Mouse (Mus musculus) megakaryocyte-erythroid progenitor cell, adult 5-6 weeks (primary cell): ENCODE measurements around the gene Josd1. TPM values are rescaled to one million over a fixed set of nuclear protein-coding genes. Genes with fewer than 3 reads are reported as not detected.

Experiments
- ATAC-seq: replicated peaks from 2 replicates; pipeline ENCODE4 v1.8.0; 2016; ENCODE audit warnings: mild to moderate bottlenecking, inconsistent platforms; ENCODE audit not compliant: severe bottlenecking, poor library complexity, low FRiP score, low TSS enrichment
- total RNA-seq, 2 experiments: library from RNA; stranded (forward) in 1 of 2; stranded (reverse) in 1 of 2; fragments of 200-1000, 215-1000 nt in 1 of 2; fragments of >200 nt in 1 of 2; fragmentation: Nextera tagmentation in 1 of 2; gene quantifications; 2 replicates each; pipeline ENCODE4 v1.2.3; 2014 to 2017

Gene Josd1
- total RNA-seq, 2 experiments from 2014 or later = 49.8 to 59.8 TPM

DNA sequence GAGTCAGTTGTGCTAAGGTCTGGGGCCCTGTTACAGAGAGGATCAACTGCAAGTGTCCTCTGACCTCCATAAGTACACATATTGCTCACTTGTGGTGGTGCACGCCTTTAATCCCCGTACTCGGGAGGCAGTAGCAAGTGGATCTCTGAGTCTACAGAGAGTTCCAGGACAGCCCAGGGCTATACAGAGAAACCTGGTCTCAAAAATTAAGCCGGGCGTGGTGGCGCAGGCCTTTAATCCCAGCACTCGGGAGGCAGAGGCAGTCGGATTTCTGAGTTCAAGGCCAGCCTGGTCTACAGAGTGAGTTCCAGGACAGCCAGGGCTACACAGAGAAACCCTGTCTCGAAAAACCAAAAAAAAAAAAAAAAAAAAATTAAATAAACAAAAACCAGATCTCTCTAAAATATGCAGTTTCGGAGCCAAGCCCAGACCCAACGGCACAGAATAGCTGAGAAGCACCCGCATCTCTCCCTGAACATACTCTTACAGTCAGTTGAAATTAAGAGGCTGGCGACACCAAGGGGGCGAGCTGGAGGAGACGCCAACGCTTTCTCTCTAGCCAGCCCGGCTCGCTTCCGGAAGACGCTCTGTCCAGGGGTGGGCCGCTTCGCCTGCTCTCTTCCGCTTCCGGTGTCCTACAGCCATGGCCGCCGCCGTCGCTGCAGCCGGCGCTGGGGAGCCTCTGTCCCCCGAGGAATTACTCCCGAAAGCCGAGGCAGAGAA lies 17.3 kb downstream of the Josd1 start, which contains the start of gene Tomm22:
Gene Tomm22, plus strand, starts transcription at position 613 of the 723 bp plus-strand sequence.
- ATAC-seq = peak; percentile 94

DNA sequence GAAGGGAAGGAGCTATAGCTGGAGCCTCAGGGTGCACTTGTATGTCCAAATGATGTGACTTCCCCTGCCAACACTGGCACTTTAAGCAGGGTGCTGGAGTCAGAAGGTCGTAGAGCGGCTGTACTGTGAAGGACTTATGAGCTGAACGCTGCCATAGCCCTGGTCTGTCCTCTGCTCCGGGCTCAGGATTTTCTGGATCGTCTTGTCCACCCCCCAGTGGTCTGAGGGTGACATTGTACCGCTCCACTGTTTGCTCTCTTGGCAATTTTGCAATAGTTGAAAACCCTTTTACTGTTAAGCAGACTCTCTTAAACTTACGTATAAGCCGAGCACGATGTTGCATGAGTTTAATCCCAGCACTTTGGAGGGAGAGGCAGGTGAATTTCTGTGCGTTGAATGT lies 18.5 kb downstream of the Josd1 start:
- no peak for ATAC-seq

DNA sequence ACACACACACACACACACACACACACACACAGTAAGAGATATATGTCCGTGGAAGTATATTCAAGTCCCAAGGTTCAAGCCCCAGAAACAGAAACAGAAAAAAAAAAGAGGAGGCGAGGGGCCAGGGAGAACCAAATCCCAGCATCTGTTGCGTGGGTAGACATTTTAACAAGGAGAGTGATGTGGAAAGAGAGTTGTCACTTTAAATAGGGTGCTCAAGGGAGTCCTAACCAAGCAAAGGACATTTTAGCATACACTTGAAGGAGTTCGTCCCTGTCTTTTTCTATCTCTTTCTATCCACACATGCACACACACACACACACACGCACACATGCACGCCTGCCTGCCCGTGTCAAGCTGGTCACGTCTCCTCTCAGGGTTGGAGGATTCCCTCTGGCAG lies 23.1 kb downstream of the Josd1 start:
- no peak for ATAC-seq

DNA sequence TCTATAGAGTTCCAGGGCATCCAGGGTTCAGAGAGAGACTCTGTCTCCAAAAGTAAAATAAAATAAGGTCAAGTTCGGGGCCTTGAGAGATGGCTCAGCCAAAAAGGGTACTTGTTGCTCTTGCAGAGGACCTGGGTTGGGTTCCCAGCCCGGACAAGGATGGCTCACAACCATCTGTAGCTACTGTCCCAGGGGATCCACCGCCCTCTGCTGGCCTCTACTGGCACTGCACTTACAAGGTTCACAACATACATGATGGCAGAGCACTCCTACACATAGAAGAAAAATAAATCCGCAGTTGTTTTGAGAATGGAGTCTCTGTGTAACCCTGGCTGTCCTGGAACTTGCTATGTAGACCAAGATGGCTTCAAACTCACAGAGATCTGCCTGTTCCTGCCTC lies 25.9 kb downstream of the Josd1 start:
- ATAC-seq = no peak

DNA sequence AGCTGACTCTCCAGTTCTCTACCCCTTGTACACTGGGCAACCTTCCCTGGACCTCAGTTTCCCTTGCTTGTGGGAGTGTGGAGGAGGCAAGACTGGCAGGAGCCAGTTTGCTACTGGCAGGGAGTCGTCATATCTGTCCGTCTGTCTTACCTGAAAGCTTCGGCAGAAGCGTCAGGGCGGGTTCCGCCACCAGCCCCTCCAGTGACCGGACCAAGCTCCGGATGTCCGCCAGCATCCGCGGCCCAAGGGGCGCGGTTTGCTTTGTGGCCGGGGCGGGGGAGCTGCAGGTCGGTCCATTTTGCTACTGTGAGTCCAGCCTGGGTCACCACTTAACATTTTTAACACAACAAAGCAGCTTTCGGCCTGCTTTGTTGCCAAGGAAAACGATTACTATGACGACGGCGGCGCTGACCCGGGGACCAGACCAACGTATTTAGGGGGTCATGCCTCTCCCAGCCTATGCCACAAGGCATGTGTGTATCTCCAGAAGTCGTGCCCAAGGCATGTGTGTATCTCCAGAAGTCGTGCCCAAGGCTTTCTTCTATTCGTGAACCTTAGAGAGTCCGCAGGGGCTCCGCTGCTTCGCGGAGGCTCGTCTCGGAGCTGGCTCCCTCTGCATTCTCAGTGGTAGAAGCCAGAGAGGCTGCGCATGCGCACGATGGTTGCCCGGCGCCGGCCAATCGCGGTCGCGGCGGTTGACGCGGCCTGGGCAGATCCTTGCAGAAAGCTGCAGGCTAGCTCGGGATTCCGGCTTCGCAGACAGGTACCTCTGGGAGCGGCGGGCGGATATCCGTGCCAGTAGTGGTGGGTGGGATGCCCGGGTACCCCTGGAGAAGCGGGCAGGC lies 29.0 kb downstream of the Josd1 start, which contains the start of the genes Fam227a and Cby1:
Gene Fam227a, minus strand, starts transcription at position 426 of the 845 bp plus-strand sequence.
Gene Cby1, plus strand, starts transcription at position 669 of the 845 bp plus-strand sequence.
- ATAC-seq = peak; percentile 89

DNA sequence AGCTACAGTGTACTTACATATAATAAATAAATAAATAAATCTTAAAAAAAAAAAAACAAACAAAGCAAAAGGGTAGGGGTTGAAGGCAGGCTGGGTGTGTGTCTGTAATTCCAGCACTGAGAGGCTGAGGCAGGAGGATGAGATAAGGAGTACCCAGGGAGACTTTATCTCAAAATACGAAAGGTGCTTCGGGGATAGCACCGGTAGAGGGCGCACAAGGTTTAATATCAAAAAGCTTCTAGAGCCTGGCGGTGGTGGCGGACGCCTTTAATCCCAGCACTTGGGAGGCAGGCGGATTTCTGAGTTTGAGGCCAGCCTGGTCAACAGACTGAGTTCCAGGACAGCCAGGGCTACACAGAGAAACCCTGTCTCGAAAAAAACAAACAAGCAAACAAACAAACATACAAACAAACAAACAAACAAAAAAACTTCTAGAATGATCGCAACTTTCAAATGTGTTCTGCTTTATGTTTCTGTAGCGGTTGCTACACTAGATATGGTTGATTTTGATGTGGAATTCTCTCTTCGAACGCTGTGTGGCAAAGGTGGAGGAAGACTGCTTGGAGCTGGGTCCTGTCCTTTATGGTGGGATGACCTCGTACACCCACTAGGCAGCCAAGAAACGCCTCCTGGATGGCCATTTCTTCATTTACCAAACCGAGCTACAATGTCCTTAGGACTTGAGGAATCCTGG lies 29.7 kb downstream of the Josd1 start:
- ATAC-seq = peak; percentile 62

DNA sequence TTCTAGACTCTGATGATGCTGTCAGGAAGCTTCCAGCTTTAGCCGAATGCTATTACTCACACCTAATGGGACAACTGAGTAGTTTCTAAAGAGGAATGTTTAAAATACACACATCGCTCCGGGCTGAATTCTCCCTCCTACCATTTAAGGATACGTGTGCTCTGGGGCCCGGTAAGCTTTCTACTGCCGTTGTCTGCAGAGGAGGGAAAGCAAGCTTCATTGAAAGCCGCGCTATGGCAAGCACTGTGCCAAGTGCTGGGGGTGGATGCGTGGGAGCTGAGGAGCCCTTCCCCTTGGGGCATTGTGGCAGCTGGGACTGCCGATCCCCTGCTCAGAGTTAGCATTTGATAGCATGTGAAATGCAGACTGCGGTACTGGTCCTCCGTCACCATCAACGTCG lies 31.3 kb downstream of the Josd1 start:
- ATAC-seq = no peak

DNA sequence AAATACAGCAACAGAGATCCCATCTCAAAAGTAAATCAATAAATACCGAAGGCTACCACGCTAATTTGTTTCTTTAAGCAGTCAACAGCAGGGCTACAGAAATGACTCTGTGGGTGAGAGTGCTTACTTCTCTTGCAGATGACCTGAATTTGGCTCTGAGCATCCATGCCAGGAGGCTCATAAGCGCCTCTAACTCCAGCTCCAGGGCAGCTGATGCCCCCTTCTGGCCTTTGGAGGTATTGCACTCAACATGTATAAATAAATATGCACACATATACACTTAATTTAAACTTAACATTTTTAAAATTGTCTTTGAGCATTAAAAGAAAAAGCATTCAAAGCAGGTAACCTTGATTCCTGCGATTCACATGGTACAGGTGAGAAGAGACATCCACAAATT lies 36.2 kb downstream of the Josd1 start:
- no peak for ATAC-seq

DNA sequence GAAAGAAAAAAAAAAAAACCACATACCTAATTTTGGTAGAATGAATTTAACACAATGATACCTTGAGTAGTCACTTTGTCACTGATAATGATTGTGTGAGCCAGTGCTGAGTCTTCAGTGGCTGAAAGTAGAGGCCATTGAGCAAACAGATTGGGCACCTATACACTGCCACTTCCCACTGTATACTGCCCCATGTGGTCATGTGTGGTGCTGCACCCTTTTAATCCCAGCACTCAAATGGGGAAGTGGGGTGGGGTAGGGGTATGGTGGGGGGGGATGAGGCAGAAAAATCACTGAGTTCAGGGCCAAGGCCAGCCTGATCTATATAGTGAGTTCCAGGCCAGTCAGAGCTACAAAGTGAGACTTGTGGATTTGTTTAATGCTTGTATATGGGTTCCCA lies 37.1 kb downstream of the Josd1 start:
- 0 out of 2 replicates have a peak, but pooled peaks have one; percentile 41 for ATAC-seq

DNA sequence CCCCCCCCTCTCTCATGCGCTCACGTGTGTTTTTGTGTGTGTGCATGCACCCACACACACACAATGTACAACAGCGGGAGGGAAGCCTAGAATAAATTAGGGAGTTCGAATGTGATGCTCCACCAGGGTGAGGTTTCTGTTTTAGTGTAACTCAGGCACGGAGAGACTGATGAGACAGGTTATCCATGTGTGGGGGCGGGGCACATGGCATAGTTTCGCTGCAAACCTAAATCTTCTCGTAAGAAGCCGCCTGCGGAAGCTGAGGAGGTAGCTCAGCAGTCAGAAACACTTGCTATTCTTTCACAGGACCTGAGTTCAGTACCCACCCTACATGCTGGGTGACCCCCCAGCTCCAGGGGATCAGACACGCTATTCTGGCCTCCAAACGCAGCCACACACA lies 39.6 kb downstream of the Josd1 start:
- no peak for ATAC-seq

DNA sequence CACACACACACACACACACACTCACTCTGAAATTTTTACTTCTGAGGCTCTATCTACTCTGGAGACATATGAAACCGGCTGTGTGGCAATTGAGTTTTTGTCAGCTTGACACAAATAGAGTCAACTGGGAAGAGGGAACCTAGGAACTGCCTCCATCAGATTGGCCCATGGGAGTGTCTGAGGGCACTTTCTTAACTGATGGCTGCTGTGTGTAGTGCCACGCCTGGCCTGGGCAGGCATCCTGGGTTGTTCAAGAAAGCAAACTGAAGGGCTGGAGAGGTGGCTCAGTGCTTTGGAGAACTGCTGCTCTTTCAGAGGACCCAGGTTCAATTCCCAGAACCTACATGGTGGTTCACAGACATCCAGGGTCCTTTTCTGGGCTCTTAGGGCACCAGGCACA lies 42.2 kb downstream of the Josd1 start:
- ATAC-seq = peak; percentile 68

DNA sequence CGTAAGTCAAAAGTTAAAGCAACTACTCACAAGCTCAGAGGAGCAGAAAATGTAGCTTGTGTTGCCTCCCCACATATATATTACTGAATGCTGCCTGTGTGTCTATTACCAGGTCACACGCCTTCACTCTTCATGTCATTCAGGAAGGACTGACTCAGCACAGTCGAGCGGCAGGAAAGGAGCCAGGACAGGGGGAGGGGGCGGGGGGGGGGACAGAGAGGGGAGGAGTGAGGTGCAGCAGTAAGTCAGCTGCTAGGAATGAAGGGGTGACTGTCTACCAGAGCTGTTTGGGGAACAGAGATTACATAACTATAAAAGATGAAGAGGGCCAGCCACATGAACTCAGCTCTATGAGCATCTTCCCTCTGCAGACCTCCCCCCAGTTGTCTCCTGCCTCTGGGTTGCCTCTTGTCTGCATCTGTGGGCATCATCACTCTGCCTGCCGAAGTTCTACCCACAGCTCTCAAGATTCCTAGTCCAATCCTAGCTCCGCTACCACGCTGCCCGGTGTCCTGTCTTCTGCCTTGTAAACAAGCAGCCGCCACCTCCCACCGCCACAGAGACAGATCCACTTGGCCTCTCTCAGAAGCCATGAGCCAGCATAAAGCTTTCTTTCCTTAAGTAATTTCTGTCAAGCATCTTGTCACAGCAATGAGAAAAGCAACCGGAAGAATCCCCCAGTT lies 46.4 kb downstream of the Josd1 start:
- no peak for ATAC-seq

DNA sequence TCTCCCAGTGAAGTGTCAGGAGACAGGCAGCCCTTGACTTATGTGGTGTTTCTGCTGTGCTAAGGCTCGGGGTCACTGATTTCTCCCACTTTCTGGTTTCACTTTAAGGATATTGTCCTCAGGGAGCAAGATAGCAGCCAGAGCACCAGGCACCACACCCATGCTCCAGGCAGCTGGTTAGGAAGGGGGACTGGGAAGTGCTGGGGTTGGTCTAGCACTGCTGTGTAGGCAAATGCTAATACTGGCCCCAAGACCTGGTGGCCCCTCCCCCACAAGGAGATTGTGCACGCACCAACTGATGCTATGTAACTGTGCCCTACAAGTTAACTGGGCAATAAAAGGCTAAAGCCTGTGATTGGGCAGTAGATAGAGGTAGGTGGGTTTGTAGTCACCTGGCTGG lies 57.2 kb downstream of the Josd1 start:
- ATAC-seq = no peak

Other genes starting within 250 kb of the Josd1 start
- gene Csnk1e, start 232.4 kb downstream of the Josd1 start, total RNA-seq (2014; fragmentation: Nextera tagmentation) = 48.5 and 52.0 TPM in 2 replicates
- gene Csnk1e, start 232.4 kb downstream of the Josd1 start, total RNA-seq (2017) = 30.5 and 40.8 TPM in 2 replicates
- gene Kcnj4, start 182.7 kb downstream of the Josd1 start, total RNA-seq (2014; fragmentation: Nextera tagmentation) = not detected in 2 replicates
- gene Kcnj4, start 182.7 kb downstream of the Josd1 start, total RNA-seq (2017) = not detected in 2 replicates
- not detected in 2 replicates for gene Kdelr3, start 171.5 kb downstream of the Josd1 start, total RNA-seq (2014; fragmentation: Nextera tagmentation)
- gene Kdelr3, start 171.5 kb downstream of the Josd1 start, total RNA-seq (2017) = not detected in 2 replicates
- 157 and 184 TPM in 2 replicates for gene Ddx17, start 141.2 kb downstream of the Josd1 start, total RNA-seq (2014; fragmentation: Nextera tagmentation)
- gene Ddx17, start 141.2 kb downstream of the Josd1 start, total RNA-seq (2017) = 128 and 171 TPM in 2 replicates
- not detected in 2 replicates for gene Dmc1, start 82.8 kb downstream of the Josd1 start, total RNA-seq (2014; fragmentation: Nextera tagmentation)
- gene Dmc1, start 82.8 kb downstream of the Josd1 start, total RNA-seq (2017) = 1.2 TPM in 1 of 2 replicates, not detected in the other
- gene Fam227a, start 29.0 kb downstream of the Josd1 start, total RNA-seq (2014; fragmentation: Nextera tagmentation) = 1.1 and 11.4 TPM in 2 replicates
- 2.2 TPM in 1 of 2 replicates, not detected in the other for gene Fam227a, start 29.0 kb downstream of the Josd1 start, total RNA-seq (2017)
- 18.3 and 32.9 TPM in 2 replicates for gene Cby1, start 28.7 kb downstream of the Josd1 start, total RNA-seq (2014; fragmentation: Nextera tagmentation)
- gene Cby1, start 28.7 kb downstream of the Josd1 start, total RNA-seq (2017) = 57.0 and 65.7 TPM in 2 replicates
- 195 and 205 TPM in 2 replicates for gene Tomm22, start 17.1 kb downstream of the Josd1 start, total RNA-seq (2014; fragmentation: Nextera tagmentation)
- gene Tomm22, start 17.1 kb downstream of the Josd1 start, total RNA-seq (2017) = 85.4 and 108 TPM in 2 replicates
- 73.3 and 79.3 TPM in 2 replicates for gene Gtpbp1, start 2.9 kb upstream of the Josd1 start, total RNA-seq (2014; fragmentation: Nextera tagmentation)
- gene Gtpbp1, start 2.9 kb upstream of the Josd1 start, total RNA-seq (2017) = 99.5 and 126 TPM in 2 replicates
- gene Sun2, start 54.6 kb upstream of the Josd1 start, total RNA-seq (2014; fragmentation: Nextera tagmentation) = 9.9 and 11.8 TPM in 2 replicates
- 13.9 and 15.2 TPM in 2 replicates for gene Sun2, start 54.6 kb upstream of the Josd1 start, total RNA-seq (2017)
- 13.2 and 13.5 TPM in 2 replicates for gene Dnal4, start 89.9 kb upstream of the Josd1 start, total RNA-seq (2014; fragmentation: Nextera tagmentation)
- 7.6 and 10.0 TPM in 2 replicates for gene Dnal4, start 89.9 kb upstream of the Josd1 start, total RNA-seq (2017)
- 1.2 TPM in 1 of 2 replicates, not detected in the other for gene Nptxr, start 116.8 kb upstream of the Josd1 start, total RNA-seq (2014; fragmentation: Nextera tagmentation)
- gene Nptxr, start 116.8 kb upstream of the Josd1 start, total RNA-seq (2017) = not detected in 2 replicates
- gene Npcd, start 146.3 kb upstream of the Josd1 start, total RNA-seq (2014; fragmentation: Nextera tagmentation) = not detected in 2 replicates
- not detected in 2 replicates for gene Npcd, start 146.3 kb upstream of the Josd1 start, total RNA-seq (2017)
- 25.1 and 25.6 TPM in 2 replicates for gene Cbx6, start 146.8 kb upstream of the Josd1 start, total RNA-seq (2014; fragmentation: Nextera tagmentation)
- gene Cbx6, start 146.8 kb upstream of the Josd1 start, total RNA-seq (2017) = 14.4 and 36.7 TPM in 2 replicates
- 243 and 293 TPM in 2 replicates for gene Apobec3, start 203.7 kb upstream of the Josd1 start, total RNA-seq (2014; fragmentation: Nextera tagmentation)
- gene Apobec3, start 203.7 kb upstream of the Josd1 start, total RNA-seq (2017) = 135 and 175 TPM in 2 replicates